Mouse (Mus musculus) CH12.LX (cell line): ENCODE results near the gene Slc27a4. TPM values are rescaled to one million over a fixed set of nuclear protein-coding genes. Genes with fewer than 3 reads are reported as not detected.

Experiments
- DNase-seq: peaks from one replicate; pipeline ENCODE4 v3.0.0-alpha.2; 2013; ENCODE audit errors: extremely low read depth
- H3K27ac ChIP-seq: 2 replicates; pipeline ENCODE4 v1.5.1; 2012; ENCODE audit warnings: low read depth, mild to moderate bottlenecking, control low read depth, moderate library complexity; ENCODE audit not compliant: insufficient read depth
- H3K27me3 ChIP-seq: replicated peaks from 2 replicates; pipeline ENCODE3; 2012; ENCODE audit warnings: inconsistent platforms
- H3K36me3 ChIP-seq, 2 experiments: replicated peaks in 1 of 2; 2 replicates each; pipeline versions ENCODE3 to v1.6.1; 2012; ENCODE audit warnings: inconsistent platforms in 1 of 2, low read length in 1 of 2, mild to moderate bottlenecking in 1 of 2, mixed read lengths in 1 of 2, moderate library complexity in 1 of 2; ENCODE audit not compliant: control insufficient read depth in 1 of 2, insufficient read depth in 1 of 2
- H3K4me1 ChIP-seq, 2 experiments: 2 replicates each; pipeline ENCODE4 v1.6.1; 2012; ENCODE audit warnings: inconsistent platforms in 1 of 2, moderate library complexity in 1 of 2; ENCODE audit not compliant: insufficient read depth in 2 of 2, control insufficient read depth in 1 of 2
- H3K4me2 ChIP-seq: 2 replicates; pipeline ENCODE4 v1.6.1; 2012; ENCODE audit warnings: low read depth, mild to moderate bottlenecking, control low read depth; ENCODE audit not compliant: poor library complexity, insufficient read depth, severe bottlenecking
- H3K4me3 ChIP-seq, 3 experiments: fragments of 150-350 bp in 1 of 3; sonication (generic) in 1 of 3; replicated peaks in 1 of 3; 2 replicates each; pipeline versions ENCODE3 to v1.5.1; 2011 to 2012; ENCODE audit warnings: low read depth in 2 of 3, low read length in 2 of 3, mild to moderate bottlenecking in 2 of 3, moderate library complexity in 2 of 3, control low read depth in 1 of 3, improper control_type of control experiment in 1 of 3, inconsistent platforms in 1 of 3, mixed read lengths in 1 of 3; ENCODE audit not compliant: poor library complexity in 1 of 3
- H3K79me2 ChIP-seq: replicated peaks from 2 replicates; pipeline ENCODE4 v1.6.1; 2012; ENCODE audit warnings: mild to moderate bottlenecking, moderate library complexity; ENCODE audit not compliant: control insufficient read depth, poor library complexity, insufficient read depth, severe bottlenecking; ENCODE audit errors: extremely low read depth
- H3K9ac ChIP-seq: 2 replicates; pipeline ENCODE4 v1.6.1; 2012; ENCODE audit warnings: low read depth, mild to moderate bottlenecking, control low read depth, moderate library complexity; ENCODE audit not compliant: insufficient read depth
- H3K9me3 ChIP-seq: replicated peaks from 2 replicates; pipeline ENCODE3; 2012; ENCODE audit warnings: low read length, inconsistent platforms, mixed read lengths
- BHLHE40 ChIP-seq: IDR thresholded peaks from 2 replicates; pipeline ENCODE4 v1.6.1; 2011; ENCODE audit warnings: mild to moderate bottlenecking, low read depth, low read length, improper control_type of control experiment
- ETS1 ChIP-seq: conservative IDR thresholded peaks from 2 replicates; pipeline ENCODE4 v1.6.1; 2012; ENCODE audit warnings: low read depth, mild to moderate bottlenecking, inconsistent platforms, low read length, improper control_type of control experiment, moderate library complexity
- GABPA ChIP-seq: IDR thresholded peaks from 2 replicates; pipeline ENCODE4 v1.6.1; 2012; ENCODE audit warnings: low read depth, low read length, improper control_type of control experiment, inconsistent platforms; ENCODE audit not compliant: insufficient replicate concordance
- JUN ChIP-seq: IDR thresholded peaks from 2 replicates; pipeline ENCODE4 v1.6.1; 2011; ENCODE audit warnings: low read depth, mild to moderate bottlenecking, low read length, improper control_type of control experiment, moderate library complexity; ENCODE audit not compliant: insufficient read depth
- MAFK ChIP-seq: IDR thresholded peaks from 2 replicates; pipeline ENCODE4 v1.6.1; 2011; ENCODE audit warnings: low read length, improper control_type of control experiment; ENCODE audit not compliant: insufficient replicate concordance
- MAZ ChIP-seq: IDR thresholded peaks from 2 replicates; pipeline ENCODE4 v1.6.1; 2012; ENCODE audit warnings: low read depth, mild to moderate bottlenecking, inconsistent platforms, low read length, improper control_type of control experiment, moderate library complexity
- MXI1 ChIP-seq: IDR thresholded peaks from 2 replicates; pipeline ENCODE4 v1.6.1; 2011; ENCODE audit warnings: mild to moderate bottlenecking, low read depth, low read length, improper control_type of control experiment
- PAX5 ChIP-seq: IDR thresholded peaks from 2 replicates; pipeline ENCODE4 v1.6.1; 2012; ENCODE audit warnings: low read length, inconsistent platforms, mixed read lengths
- POLR2A ChIP-seq: IDR thresholded peaks from 2 replicates; pipeline ENCODE4 v1.6.1; 2011; ENCODE audit warnings: low read depth, mild to moderate bottlenecking, improper control_type of control experiment, low read length
- POLR2AphosphoS2 ChIP-seq: IDR thresholded peaks from 2 replicates; pipeline ENCODE4 v1.6.1; 2011; ENCODE audit warnings: low read depth, low read length, improper control_type of control experiment
- RCOR1 ChIP-seq: conservative IDR thresholded peaks from 2 replicates; pipeline ENCODE4 v1.6.1; 2012; ENCODE audit warnings: low read depth, mild to moderate bottlenecking, inconsistent platforms, low read length, improper control_type of control experiment
- SIN3A ChIP-seq: IDR thresholded peaks from 2 replicates; pipeline ENCODE4 v1.6.1; 2012; ENCODE audit warnings: low read length, improper control_type of control experiment, inconsistent platforms
- SMC3 ChIP-seq: IDR thresholded peaks from 2 replicates; pipeline ENCODE4 v1.6.1; 2011; ENCODE audit warnings: low read depth, low read length, improper control_type of control experiment
- TBP ChIP-seq: conservative IDR thresholded peaks from 2 replicates; pipeline ENCODE4 v1.6.1; 2011; ENCODE audit warnings: low read depth, low read length, improper control_type of control experiment
- UBTF ChIP-seq: IDR thresholded peaks from 2 replicates; pipeline ENCODE4 v1.6.1; 2012; ENCODE audit warnings: low read depth, mild to moderate bottlenecking, inconsistent platforms, low read length, improper control_type of control experiment, moderate library complexity
- USF1 ChIP-seq: IDR thresholded peaks from 2 replicates; pipeline ENCODE4 v1.6.1; 2014; ENCODE audit warnings: low read depth, mild to moderate bottlenecking, inconsistent platforms, low read length, improper control_type of control experiment
- USF2 ChIP-seq: conservative IDR thresholded peaks from 2 replicates; pipeline ENCODE4 v1.6.1; 2011; ENCODE audit warnings: low read depth, low read length, improper control_type of control experiment
- ZKSCAN1 ChIP-seq: IDR thresholded peaks from 2 replicates; pipeline ENCODE4 v1.6.1; 2012; ENCODE audit warnings: low read depth, inconsistent platforms, low read length, improper control_type of control experiment, borderline replicate concordance
- ZMIZ1 ChIP-seq: IDR thresholded peaks from 2 replicates; pipeline ENCODE4 v1.6.1; 2012; ENCODE audit warnings: low read depth, mild to moderate bottlenecking, inconsistent platforms, low read length, improper control_type of control experiment
- ZNF384 ChIP-seq: IDR thresholded peaks from 2 replicates; pipeline ENCODE4 v1.6.1; 2012; ENCODE audit warnings: low read depth, low read length, improper control_type of control experiment, inconsistent platforms
- dilution Hi-C: fragments of 300-500 bp; cut with MboI; formaldehyde crosslinking; loops from 2 replicates; pipeline ENCODE4 v1.14.3; 2020; ENCODE audit warnings: low sequenced_read_pairs; ENCODE audit not compliant: extremely low pct_unique_long_range_greater_than_20kb, extremely low pct_ligation_motif_present
- in situ Hi-C: fragments of 300-500 bp; cut with MboI; formaldehyde crosslinking; loops from 3 replicates; pipeline ENCODE4 v1.14.3; 2019; ENCODE audit warnings: low sequenced_read_pairs, low pct_ligation_motif_present, low pct_unique_long_range_greater_than_20kb, mixed read lengths
- polyA plus RNA-seq: library from polyadenylated mRNA; unstranded; fragments of >175 nt; gene quantifications from 2 replicates; pipeline ENCODE4 v1.2.1, GENCODE M21; 2012; ENCODE audit warnings: low read depth; ENCODE audit not compliant: insufficient read length
- total RNA-seq, 2 experiments: library from RNA; depleted of rRNA; stranded (reverse); fragments of 300-350 nt in 1 of 2; fragments of >200 nt in 1 of 2; gene quantifications; 2 replicates each; pipeline ENCODE4 v1.2.3; 2012 to 2014

Slc27a4 gene
- total and polyA plus RNA-seq, 3 experiments = 4.7 to 11.3 (median 4.8) TPM

- H3K4me1 ChIP-seq = no peaks in the 10 kb centered on the region
- dilution Hi-C loops = no loop called here
- H3K36me3 ChIP-seq = peaks cover 0 to 17% of the 10 kb centered on the region in 2 experiments
- H3K27me3 ChIP-seq = peaks cover 6% of the 10 kb centered on the region
- H3K4me3 ChIP-seq = no peak overlapping the region
- H3K79me2 ChIP-seq = no peaks in the 10 kb centered on the region
- H3K9me3 ChIP-seq = peaks cover 13% of the 10 kb centered on the region
- no peak overlapping the region for H3K4me2 ChIP-seq
- TF ChIP-seq BHLHE40 (no peak), MAZ (no peak), PAX5 (no peak), ZKSCAN1 (no peak), POLR2A (no peak), ZMIZ1 (no peak), MAFK (no peak), SMC3 (no peak), ETS1 (no peak), JUN (no peak), UBTF (no peak), GABPA (no peak), MXI1 (no peak)
- DNase-seq = no peak
- H3K9ac ChIP-seq = no peak overlapping the region
- in situ Hi-C loops = loop anchor here (10.0 kb wide), 2 partner anchors 97 to 157 kb away; partner anchors contain the start of gene Cercam
- H3K27ac ChIP-seq = no peak overlapping the region
These were observed 34.3 kb upstream of the Slc27a4 start for GRCm38 (mm10) chr2:29767976-29768709.

- H3K36me3 ChIP-seq = peaks cover 0 to 25% of the 10 kb centered on the region in 2 experiments
- H3K9ac ChIP-seq = no peak overlapping the region
- no peaks in the 10 kb centered on the region for H3K79me2 ChIP-seq
- peaks cover 13% of the 10 kb centered on the region for H3K9me3 ChIP-seq
- H3K4me2 ChIP-seq = no peak overlapping the region
- H3K4me3 ChIP-seq = no peak overlapping the region
- DNase-seq = no peak
- in situ Hi-C loops = loop anchor here (10.0 kb wide), 2 partner anchors 96 to 156 kb away; partner anchors contain the start of gene Cercam
- no peak overlapping the region for H3K27ac ChIP-seq
- no peaks in the 10 kb centered on the region for H3K4me1 ChIP-seq
- dilution Hi-C loops = no loop called here
- TF ChIP-seq ETS1 (no peak), MXI1 (no peak), POLR2AphosphoS2 (no peak), ZNF384 (no peak), USF1 (no peak), USF2 (no peak), SIN3A (no peak), MAZ (no peak), RCOR1 (no peak), TBP (no peak), ZMIZ1 (no peak)
- H3K27me3 ChIP-seq = peaks cover 3% of the 10 kb centered on the region
These were observed 33.5 kb upstream of the Slc27a4 start for GRCm38 (mm10) chr2:29768901-29769300.
